Mouse (Mus musculus) myocyte (in vitro differentiated cells): ENCODE data around the gene Gyg. TPM values are rescaled to one million over a fixed set of nuclear protein-coding genes. Genes with fewer than 3 reads are reported as not detected.

ENCODE experiments used
- H3K27me3 ChIP-seq: one replicate; pipeline ENCODE4 v1.6.1; 2011; ENCODE audit not compliant: control insufficient read depth, insufficient read depth, insufficient read length
- H3K36me3 ChIP-seq: one replicate; pipeline ENCODE4 v1.6.1; 2011; ENCODE audit not compliant: control insufficient read depth, insufficient read depth
- H3K4me2 ChIP-seq: one replicate; pipeline ENCODE4 v1.6.1; 2011; ENCODE audit warnings: low read depth, control low read depth
- H3K4me3 ChIP-seq: one replicate; pipeline ENCODE4 v1.5.1; 2011; ENCODE audit warnings: mild to moderate bottlenecking, control low read depth, moderate library complexity
- H3K79me2 ChIP-seq: one replicate; pipeline ENCODE4 v1.6.1; 2011; ENCODE audit not compliant: control insufficient read depth, insufficient read depth
- H3ac ChIP-seq: one replicate; pipeline ENCODE4 v1.6.1; 2011; ENCODE audit not compliant: control insufficient read depth, insufficient read length
- CEBPB ChIP-seq: IDR thresholded peaks from 2 replicates; pipeline ENCODE4 v1.6.1; 2011; ENCODE audit warnings: mild to moderate bottlenecking, moderate library complexity; ENCODE audit not compliant: poor library complexity, insufficient read depth, severe bottlenecking
- E2F4 ChIP-seq: IDR thresholded peaks from one replicate; pipeline ENCODE4 v1.6.1; 2011; ENCODE audit warnings: mild to moderate bottlenecking, control low read depth, moderate library complexity; ENCODE audit not compliant: insufficient read depth
- MAX ChIP-seq: IDR thresholded peaks from one replicate; pipeline ENCODE4 v1.6.1; 2011; ENCODE audit warnings: low read depth, mild to moderate bottlenecking, control low read depth
- MYOD1 ChIP-seq, 3 experiments: IDR thresholded peaks; one replicate each; pipeline ENCODE4 v1.6.1; 2011; ENCODE audit warnings: control low read depth in 2 of 3, low read depth in 2 of 3, mild to moderate bottlenecking in 2 of 3, moderate library complexity in 1 of 3; ENCODE audit not compliant: insufficient read length in 2 of 3, control insufficient read depth in 1 of 3
- MYOG ChIP-seq, 3 experiments: IDR thresholded peaks; one replicate each; pipeline ENCODE4 v1.6.1; 2011; ENCODE audit warnings: control low read depth in 2 of 3, low read depth in 2 of 3, mild to moderate bottlenecking in 2 of 3; ENCODE audit not compliant: insufficient read length in 2 of 3, control insufficient read depth in 1 of 3, insufficient read depth in 1 of 3
- POLR2A ChIP-seq: IDR thresholded peaks from one replicate; pipeline ENCODE4 v1.6.1; 2011; ENCODE audit warnings: low read depth, mild to moderate bottlenecking, control low read depth, moderate library complexity; ENCODE audit not compliant: insufficient read length
- POLR2AphosphoS2 ChIP-seq: IDR thresholded peaks from one replicate; pipeline ENCODE4 v1.6.1; 2011; ENCODE audit warnings: low read depth, control low read depth; ENCODE audit not compliant: insufficient read length
- REST ChIP-seq: IDR thresholded peaks from one replicate; pipeline ENCODE4 v1.6.1; 2011; ENCODE audit warnings: mild to moderate bottlenecking, control low read depth, moderate library complexity; ENCODE audit not compliant: insufficient read depth, insufficient read length
- SRF ChIP-seq: IDR thresholded peaks from one replicate; pipeline ENCODE4 v1.6.1; 2011; ENCODE audit warnings: low read depth; ENCODE audit not compliant: control insufficient read depth, insufficient read length
- TCF12 ChIP-seq: IDR thresholded peaks from one replicate; pipeline ENCODE4 v1.6.1; 2011; ENCODE audit warnings: mild to moderate bottlenecking, control low read depth; ENCODE audit not compliant: poor library complexity, insufficient read depth, severe bottlenecking
- TCF3 ChIP-seq: IDR thresholded peaks from one replicate; pipeline ENCODE4 v1.6.1; 2011; ENCODE audit warnings: low read depth, control low read depth; ENCODE audit not compliant: insufficient read length
- USF1 ChIP-seq: IDR thresholded peaks from one replicate; pipeline ENCODE4 v1.6.1; 2011; ENCODE audit warnings: low read depth, mild to moderate bottlenecking, control low read depth, moderate library complexity
- polyA plus RNA-seq: library from polyadenylated mRNA; unstranded; fragments of >200 nt; fragmentation: generic; extraction: Trizol; gene quantifications from one replicate; pipeline ENCODE4 v1.2.1, GENCODE M21; 2012; ENCODE audit warnings: missing spikeins

The Gyg gene
- polyA plus RNA-seq, 1 experiment, result 63.9 TPM

- Histone ChIP-seq H3K36me3 (peaks cover 3% of the 10 kb centered on the region), H3K4me3 (no peak overlapping the region)
- no peak for TF ChIP-seq CEBPB
Measured at GRCm38 (mm10) chr3:20119044-20119591, 36.0 kb downstream of the Gyg start.

GRCm38 (mm10) chr3:20111913-20112312 lies 43.2 kb downstream of the Gyg start:
- peaks cover 6% of the 10 kb centered on the region for H3K36me3 ChIP-seq

More at GRCm38 (mm10) chr3:20119044-20119591, 36.0 kb downstream of the Gyg start:
- Histone ChIP-seq H3K27me3 (no peaks in the 10 kb centered on the region), H3K4me2 (no peak overlapping the region), H3K79me2 (no peaks in the 10 kb centered on the region), H3ac (no peak overlapping the region)

GRCm38 (mm10) chr3:20108881-20109280 lies 46.2 kb downstream of the Gyg start:
- no peaks in the 10 kb centered on the region for H3K27me3 ChIP-seq
- peaks cover 12% of the 10 kb centered on the region for H3K36me3 ChIP-seq
- no peak overlapping the region for H3K4me3 ChIP-seq
- H3ac ChIP-seq, result no peak overlapping the region
- H3K4me2 ChIP-seq, result no peak overlapping the region
- TF ChIP-seq USF1, result no peak
- no peak for TF ChIP-seq TCF12
- no peak for TF ChIP-seq MYOD1 (IDR thresholded peaks at IDR 0.05; ENCODE audit: control insufficient read depth in 1 of 3, insufficient read length in 2 of 3, low read depth in 2 of 3)
- TF ChIP-seq MYOG (IDR thresholded peaks at IDR 0.05; ENCODE audit: control insufficient read depth in 1 of 3, insufficient read depth in 1 of 3, insufficient read length in 2 of 3, low read depth in 2 of 3), result no peak
- TF ChIP-seq SRF, result no peak
- no peak for TF ChIP-seq MAX
- TF ChIP-seq REST, result no peak
- TF ChIP-seq E2F4, result no peak
- no peak for TF ChIP-seq POLR2AphosphoS2
- H3K79me2 ChIP-seq, result no peaks in the 10 kb centered on the region

More at GRCm38 (mm10) chr3:20111913-20112312, 43.2 kb downstream of the Gyg start:
- TF ChIP-seq REST (peak; percentile 72), USF1 (no peak), MAX (no peak)
- no peak overlapping the region for H3K4me2 ChIP-seq
- H3ac ChIP-seq, result no peak overlapping the region
- no peak overlapping the region for H3K4me3 ChIP-seq
- no peaks in the 10 kb centered on the region for H3K27me3 ChIP-seq
- no peaks in the 10 kb centered on the region for H3K79me2 ChIP-seq

- Histone ChIP-seq H3K4me2 (no peak overlapping the region), H3K36me3 (peaks cover 12% of the 10 kb centered on the region), H3K27me3 (no peaks in the 10 kb centered on the region), H3K79me2 (no peaks in the 10 kb centered on the region), H3ac (no peak overlapping the region), H3K4me3 (no peak overlapping the region)
- no peak for TF ChIP-seq E2F4
- TF ChIP-seq SRF, result no peak
- TF ChIP-seq TCF3, result no peak
- TF ChIP-seq USF1, result no peak
Measured at GRCm38 (mm10) chr3:20104776-20105175, 50.3 kb downstream of the Gyg start.

- no peaks in the 10 kb centered on the region for H3K27me3 ChIP-seq
- no peaks in the 10 kb centered on the region for H3K79me2 ChIP-seq
- H3K4me2 ChIP-seq, result no peak overlapping the region
- no peak overlapping the region for H3ac ChIP-seq
- no peak for TF ChIP-seq SRF
- TF ChIP-seq POLR2AphosphoS2, result no peak
- TF ChIP-seq E2F4, result no peak
- no peak for TF ChIP-seq MYOD1 (IDR thresholded peaks at IDR 0.05; ENCODE audit: control insufficient read depth in 1 of 3, insufficient read length in 2 of 3, low read depth in 2 of 3)
- no peak for TF ChIP-seq USF1
- no peak for TF ChIP-seq MAX
- no peak for TF ChIP-seq CEBPB
- TF ChIP-seq REST, result no peak
- no peak for TF ChIP-seq POLR2A
- no peak for TF ChIP-seq TCF3
- no peak for TF ChIP-seq TCF12
- no peak for TF ChIP-seq MYOG (IDR thresholded peaks at IDR 0.05; ENCODE audit: control insufficient read depth in 1 of 3, insufficient read depth in 1 of 3, insufficient read length in 2 of 3, low read depth in 2 of 3)
- H3K4me3 ChIP-seq, result no peak overlapping the region
- H3K36me3 ChIP-seq, result peaks cover 8% of the 10 kb centered on the region
Measured at GRCm38 (mm10) chr3:20104318-20104717, 50.8 kb downstream of the Gyg start.

GRCm38 (mm10) chr3:20103830-20104229 lies 51.3 kb downstream of the Gyg start:
- TF ChIP-seq E2F4 (no peak), MYOD1 (IDR thresholded peaks at IDR 0.05; ENCODE audit: control insufficient read depth in 1 of 3, insufficient read length in 2 of 3, low read depth in 2 of 3) (no peak)
- no peaks in the 10 kb centered on the region for H3K79me2 ChIP-seq
- H3K27me3 ChIP-seq, result no peaks in the 10 kb centered on the region
- H3ac ChIP-seq, result no peak overlapping the region
- H3K4me3 ChIP-seq, result no peak overlapping the region
- H3K36me3 ChIP-seq, result peaks cover 6% of the 10 kb centered on the region
- no peak overlapping the region for H3K4me2 ChIP-seq
